Mouse (Mus musculus): ENCODE measurements at regions not wholly inside any gene's neighbourhood (a gene's known extent, or its start where the extent isn't known, plus 50 kb on each side); places are given as distances from the start of the nearest gene placed in this dataset.

DNA sequence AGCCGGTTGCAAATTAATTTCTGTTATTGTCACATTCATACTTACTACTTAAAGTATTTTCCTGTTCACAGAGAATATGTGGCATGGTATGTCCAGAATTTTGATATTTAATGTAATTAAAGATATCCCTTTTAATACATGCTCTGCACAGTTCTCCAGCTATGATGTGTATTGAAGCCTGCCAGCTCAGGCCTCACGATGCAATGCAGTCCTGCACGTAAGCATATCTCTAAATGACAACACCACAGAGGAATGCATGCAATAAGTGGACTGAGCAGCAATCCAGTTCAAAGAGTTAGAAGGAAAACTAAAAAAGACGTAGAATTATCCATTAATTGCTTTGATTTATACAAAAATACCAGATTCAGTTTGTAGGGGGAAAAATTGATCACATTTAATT is 373.4 kb downstream of the Ptprc start:
- no peak overlapping the region for H3K9ac ChIP-seq (ENCODE audit: low read depth, low read length)
- no peak overlapping the region for H3K4me3 ChIP-seq (ENCODE audit: low read depth, low read length)
- H3K27me3 ChIP-seq (ENCODE audit: control insufficient read depth, insufficient read depth, low read length): no peaks in the 10 kb centered on the region
- no peak for DNase-seq (ENCODE audit: low spot score)
- no peak overlapping the region for H3K4me2 ChIP-seq (replicated peaks; ENCODE audit: low read depth, low read length)
- WGBS: 89% methylated on average over 4 of the region's 4 CpGs
- no peak overlapping the region for H3K27ac ChIP-seq (ENCODE audit: low read depth, low read length)
- ATAC-seq (ENCODE audit: low FRiP score): no peak
- no peaks in the 10 kb centered on the region for H3K4me1 ChIP-seq (replicated peaks; ENCODE audit: control insufficient read depth, insufficient read depth, low read length)
- H3K9me3 ChIP-seq (ENCODE audit: control insufficient read depth, low read length): no peaks in the 10 kb centered on the region
- no peaks in the 10 kb centered on the region for H3K36me3 ChIP-seq (ENCODE audit: control insufficient read depth, insufficient read depth, low read length)

DNA sequence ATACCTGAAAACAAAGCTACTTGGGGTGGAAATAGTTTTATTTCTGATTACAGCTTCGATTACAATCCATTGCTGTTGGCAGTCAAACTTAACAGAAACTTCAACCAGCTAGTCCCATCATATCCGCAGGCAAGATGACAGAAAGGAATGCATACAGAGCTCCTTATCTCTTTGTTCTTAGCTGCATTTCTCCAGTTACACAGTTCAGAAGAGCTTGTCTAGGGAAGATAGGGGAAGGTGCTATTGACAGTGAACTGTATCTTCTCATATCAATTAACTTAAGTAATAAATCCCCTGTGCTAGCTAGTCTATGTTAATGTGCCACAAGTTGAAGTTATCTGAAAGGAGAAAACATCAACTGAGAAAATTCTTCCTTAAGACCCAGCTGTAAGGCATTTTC is 374.8 kb downstream of the Ptprc start:
- DNase-seq (ENCODE audit: low spot score): no peak
- H3K27me3 ChIP-seq (ENCODE audit: control insufficient read depth, insufficient read depth, low read length): no peaks in the 10 kb centered on the region
- ATAC-seq (ENCODE audit: low FRiP score): no peak
- no peaks in the 10 kb centered on the region for H3K36me3 ChIP-seq (ENCODE audit: control insufficient read depth, insufficient read depth, low read length)
- H3K9me3 ChIP-seq (ENCODE audit: control insufficient read depth, low read length): no peaks in the 10 kb centered on the region
- no peak overlapping the region for H3K27ac ChIP-seq (ENCODE audit: low read depth, low read length)
- no peaks in the 10 kb centered on the region for H3K4me1 ChIP-seq (replicated peaks; ENCODE audit: control insufficient read depth, insufficient read depth, low read length)
- 82% methylated on average over 2 of the region's 2 CpGs for WGBS
- H3K4me2 ChIP-seq (replicated peaks; ENCODE audit: low read depth, low read length): no peak overlapping the region
- H3K4me3 ChIP-seq (ENCODE audit: low read depth, low read length): no peak overlapping the region
- no peak overlapping the region for H3K9ac ChIP-seq (ENCODE audit: low read depth, low read length)

- Histone ChIP-seq H3K9me3 (ENCODE audit: control insufficient read depth, low read length) (no peaks in the 10 kb centered on the region), H3K27ac (ENCODE audit: low read depth, low read length) (no peak overlapping the region), H3K4me1 (replicated peaks; ENCODE audit: control insufficient read depth, insufficient read depth, low read length) (no peaks in the 10 kb centered on the region), H3K4me2 (replicated peaks; ENCODE audit: low read depth, low read length) (no peak overlapping the region), H3K36me3 (ENCODE audit: control insufficient read depth, insufficient read depth, low read length) (no peaks in the 10 kb centered on the region), H3K27me3 (ENCODE audit: control insufficient read depth, insufficient read depth, low read length) (no peaks in the 10 kb centered on the region), H3K4me3 (ENCODE audit: low read depth, low read length) (no peak overlapping the region), H3K9ac (ENCODE audit: low read depth, low read length) (no peak overlapping the region)
- WGBS: 84% methylated on average over 3 of the region's 3 CpGs
- DNase-seq (ENCODE audit: low spot score) (no peak), ATAC-seq (ENCODE audit: low FRiP score) (no peak)
Observed at GRCm38 (mm10) chr1:137788789-137789188, 386.7 kb downstream of the Ptprc start.

DNA sequence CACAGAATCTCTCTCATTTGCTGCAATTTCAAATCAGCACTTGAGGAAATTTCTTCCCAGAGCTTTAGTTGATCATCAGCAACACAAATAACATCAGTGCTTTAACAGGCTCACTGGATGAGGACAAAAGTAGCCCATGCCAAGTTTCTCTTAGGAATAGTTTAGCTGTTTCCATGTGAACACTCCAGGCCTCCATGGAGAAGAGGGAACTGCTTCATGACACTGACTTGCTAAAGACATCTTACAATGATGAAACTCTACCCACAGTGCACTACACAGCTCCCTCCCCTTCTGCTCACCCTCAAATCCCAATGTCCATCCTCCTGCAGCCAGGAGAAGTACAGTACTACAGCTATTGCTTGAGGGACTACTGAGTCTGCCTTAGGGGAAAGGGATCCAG is 388.9 kb downstream of the Ptprc start:
- no peak for DNase-seq (ENCODE audit: low spot score)
- no peaks in the 10 kb centered on the region for H3K36me3 ChIP-seq (ENCODE audit: control insufficient read depth, insufficient read depth, low read length)
- no peaks in the 10 kb centered on the region for H3K4me1 ChIP-seq (replicated peaks; ENCODE audit: control insufficient read depth, insufficient read depth, low read length)
- H3K9me3 ChIP-seq (ENCODE audit: control insufficient read depth, low read length): no peaks in the 10 kb centered on the region
- no peak overlapping the region for H3K9ac ChIP-seq (ENCODE audit: low read depth, low read length)
- no peaks in the 10 kb centered on the region for H3K27me3 ChIP-seq (ENCODE audit: control insufficient read depth, insufficient read depth, low read length)
- H3K4me2 ChIP-seq (replicated peaks; ENCODE audit: low read depth, low read length): no peak overlapping the region
- ATAC-seq (ENCODE audit: low FRiP score): no peak
- no peak overlapping the region for H3K27ac ChIP-seq (ENCODE audit: low read depth, low read length)
- H3K4me3 ChIP-seq (ENCODE audit: low read depth, low read length): no peak overlapping the region

DNA sequence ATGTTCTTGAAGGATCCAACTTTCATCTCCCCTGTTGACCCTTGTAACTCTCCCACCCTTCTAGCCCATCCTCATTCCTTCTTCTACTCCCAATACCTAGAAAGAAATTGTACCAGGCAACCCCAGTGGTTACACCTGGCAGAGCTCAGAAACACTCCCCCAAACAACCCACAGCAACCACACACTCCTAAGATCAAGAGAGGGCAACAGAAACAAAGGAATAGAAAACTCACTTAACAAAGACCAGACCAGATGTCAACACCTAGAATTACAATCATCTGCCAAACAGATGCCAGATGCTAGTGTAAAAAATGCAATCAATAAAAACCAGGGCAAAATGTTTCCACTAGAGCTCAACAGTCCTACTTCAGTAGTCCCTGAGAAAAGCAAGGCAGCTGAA is 400.9 kb downstream of the Ptprc start:
- ATAC-seq (ENCODE audit: low FRiP score) (no peak), DNase-seq (ENCODE audit: low spot score) (no peak)
- Histone ChIP-seq H3K27me3 (ENCODE audit: control insufficient read depth, insufficient read depth, low read length) (no peaks in the 10 kb centered on the region), H3K36me3 (ENCODE audit: control insufficient read depth, insufficient read depth, low read length) (no peaks in the 10 kb centered on the region), H3K4me2 (replicated peaks; ENCODE audit: low read depth, low read length) (no peak overlapping the region), H3K27ac (ENCODE audit: low read depth, low read length) (no peak overlapping the region), H3K9me3 (ENCODE audit: control insufficient read depth, low read length) (no peaks in the 10 kb centered on the region), H3K4me3 (ENCODE audit: low read depth, low read length) (no peak overlapping the region), H3K4me1 (replicated peaks; ENCODE audit: control insufficient read depth, insufficient read depth, low read length) (no peaks in the 10 kb centered on the region), H3K9ac (ENCODE audit: low read depth, low read length) (no peak overlapping the region)

DNA sequence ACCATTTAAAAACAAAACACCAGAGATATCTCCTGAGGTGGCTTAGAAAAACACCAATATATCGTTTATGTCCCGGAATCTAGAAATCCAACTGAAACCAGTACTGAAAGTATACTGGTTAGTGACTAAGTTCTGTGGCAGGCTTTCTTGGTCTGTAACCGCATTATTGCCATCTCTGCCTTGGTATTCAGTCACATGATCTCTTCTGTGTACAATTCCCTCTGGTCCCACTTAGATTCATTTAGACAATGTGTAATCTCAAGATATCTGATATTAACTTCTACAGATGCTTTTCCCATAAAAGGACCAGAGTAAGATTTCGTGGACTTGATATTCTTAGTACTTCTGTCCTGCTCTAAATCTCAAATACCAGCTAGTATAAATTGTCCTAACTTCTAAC is 414.7 kb downstream of the Ptprc start:
- H3K4me1 ChIP-seq (replicated peaks; ENCODE audit: control insufficient read depth, insufficient read depth, low read length): no peaks in the 10 kb centered on the region
- DNase-seq (ENCODE audit: low spot score): no peak
- no peak overlapping the region for H3K4me2 ChIP-seq (replicated peaks; ENCODE audit: low read depth, low read length)
- no peaks in the 10 kb centered on the region for H3K9me3 ChIP-seq (ENCODE audit: control insufficient read depth, low read length)
- WGBS: 93% methylated on average over 4 of the region's 4 CpGs
- no peak for ATAC-seq (ENCODE audit: low FRiP score)
- H3K27me3 ChIP-seq (ENCODE audit: control insufficient read depth, insufficient read depth, low read length): no peaks in the 10 kb centered on the region
- no peaks in the 10 kb centered on the region for H3K36me3 ChIP-seq (ENCODE audit: control insufficient read depth, insufficient read depth, low read length)
- H3K4me3 ChIP-seq (ENCODE audit: low read depth, low read length): no peak overlapping the region
- H3K9ac ChIP-seq (ENCODE audit: low read depth, low read length): no peak overlapping the region
- no peak overlapping the region for H3K27ac ChIP-seq (ENCODE audit: low read depth, low read length)

GRCm38 (mm10) chr1:137751446-137751961 is 424.0 kb downstream of the Ptprc start:
- Histone ChIP-seq H3K4me3 (ENCODE audit: low read depth, low read length) (no peak overlapping the region), H3K4me2 (replicated peaks; ENCODE audit: low read depth, low read length) (no peak overlapping the region), H3K27me3 (ENCODE audit: control insufficient read depth, insufficient read depth, low read length) (no peaks in the 10 kb centered on the region), H3K9me3 (ENCODE audit: control insufficient read depth, low read length) (no peaks in the 10 kb centered on the region), H3K27ac (ENCODE audit: low read depth, low read length) (no peak overlapping the region), H3K36me3 (ENCODE audit: control insufficient read depth, insufficient read depth, low read length) (no peaks in the 10 kb centered on the region), H3K4me1 (replicated peaks; ENCODE audit: control insufficient read depth, insufficient read depth, low read length) (no peaks in the 10 kb centered on the region), H3K9ac (ENCODE audit: low read depth, low read length) (no peak overlapping the region)
- DNase-seq (ENCODE audit: low spot score) (no peak), ATAC-seq (ENCODE audit: low FRiP score) (no peak)
- WGBS: 80% methylated on average over 7 of the region's 7 CpGs

DNA sequence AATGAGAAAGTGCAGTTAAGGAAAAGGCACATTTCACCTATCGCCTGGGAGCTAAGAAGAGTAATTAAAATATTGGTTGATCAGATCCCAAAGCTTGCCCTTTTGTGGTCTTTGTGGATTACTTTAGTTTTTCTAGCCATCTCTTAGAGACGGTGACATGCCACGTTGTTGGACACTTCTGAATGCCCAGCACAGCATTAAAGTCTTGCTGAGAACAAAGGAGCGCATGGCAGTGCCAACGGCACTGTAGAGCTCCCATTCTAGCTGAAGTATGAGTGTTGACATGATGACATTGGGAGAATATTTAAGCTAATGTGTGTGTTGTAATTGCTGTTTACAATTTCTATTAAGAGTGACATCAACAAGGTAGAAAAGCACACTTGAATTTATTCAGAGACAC is 424.6 kb downstream of the Ptprc start:
- Histone ChIP-seq H3K9ac (ENCODE audit: low read depth, low read length) (no peak overlapping the region), H3K4me2 (replicated peaks; ENCODE audit: low read depth, low read length) (no peak overlapping the region), H3K9me3 (ENCODE audit: control insufficient read depth, low read length) (no peaks in the 10 kb centered on the region), H3K27ac (ENCODE audit: low read depth, low read length) (no peak overlapping the region), H3K4me3 (ENCODE audit: low read depth, low read length) (no peak overlapping the region), H3K36me3 (ENCODE audit: control insufficient read depth, insufficient read depth, low read length) (no peaks in the 10 kb centered on the region), H3K27me3 (ENCODE audit: control insufficient read depth, insufficient read depth, low read length) (no peaks in the 10 kb centered on the region), H3K4me1 (replicated peaks; ENCODE audit: control insufficient read depth, insufficient read depth, low read length) (no peaks in the 10 kb centered on the region)
- no peak for DNase-seq (ENCODE audit: low spot score)
- WGBS: 91% methylated on average over 5 of the region's 5 CpGs
- no peak for ATAC-seq (ENCODE audit: low FRiP score)

DNA sequence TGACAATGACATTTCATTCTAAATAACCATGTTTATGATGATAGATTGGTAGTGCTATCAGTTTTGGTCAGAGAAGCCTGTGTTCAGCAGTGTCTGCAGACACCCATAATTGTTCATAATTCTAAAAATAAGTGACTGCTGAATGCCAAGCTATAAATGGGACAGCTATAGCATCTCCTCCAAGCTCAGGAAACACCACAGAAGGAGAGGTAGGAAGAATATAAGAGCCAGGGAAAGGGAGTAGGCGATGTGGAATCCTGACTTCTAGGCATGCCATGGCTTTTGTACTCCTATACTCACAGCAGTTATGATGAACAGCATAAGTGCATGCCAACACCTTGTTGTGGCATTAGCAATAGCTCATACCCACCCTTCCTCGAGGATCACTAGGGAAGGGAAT is 429.4 kb downstream of the Ptprc start:
- H3K4me3 ChIP-seq (ENCODE audit: low read depth, low read length): no peak overlapping the region
- no peak for DNase-seq (ENCODE audit: low spot score)
- 83% methylated on average over 2 of the region's 2 CpGs for WGBS
- H3K9me3 ChIP-seq (ENCODE audit: control insufficient read depth, low read length): no peaks in the 10 kb centered on the region
- no peak overlapping the region for H3K9ac ChIP-seq (ENCODE audit: low read depth, low read length)
- no peak for ATAC-seq (ENCODE audit: low FRiP score)
- H3K27ac ChIP-seq (ENCODE audit: low read depth, low read length): no peak overlapping the region
- no peak overlapping the region for H3K4me2 ChIP-seq (replicated peaks; ENCODE audit: low read depth, low read length)
- no peaks in the 10 kb centered on the region for H3K27me3 ChIP-seq (ENCODE audit: control insufficient read depth, insufficient read depth, low read length)
- H3K4me1 ChIP-seq (replicated peaks; ENCODE audit: control insufficient read depth, insufficient read depth, low read length): no peaks in the 10 kb centered on the region
- H3K36me3 ChIP-seq (ENCODE audit: control insufficient read depth, insufficient read depth, low read length): no peaks in the 10 kb centered on the region

All from hindbrain, embryonic 11.5 days (tissue).